Mouse (Mus musculus): ENCODE measurements around the gene Hsd11b2. TPM values are rescaled to one million over a fixed set of nuclear protein-coding genes. Genes with fewer than 3 reads are reported as not detected.

Hsd11b2 gene
- total RNA-seq, 1 experiment from 2014 or later, result not detected

GRCm38 (mm10) chr8:105482123-105482522, 36.4 kb upstream of the Hsd11b2 start:
- no peak for ATAC-seq (replicated peaks; ENCODE audit: insufficient number of reproducible peaks, low FRiP score, low TSS enrichment, poor library complexity, severe bottlenecking)

GRCm38 (mm10) chr8:105483212-105484029, 35.1 kb upstream of the Hsd11b2 start:
- no peak for ATAC-seq (replicated peaks; ENCODE audit: insufficient number of reproducible peaks, low FRiP score, low TSS enrichment, poor library complexity, severe bottlenecking)

GRCm38 (mm10) chr8:105484030-105484368, 34.6 kb upstream of the Hsd11b2 start:
- no peak for ATAC-seq (replicated peaks; ENCODE audit: insufficient number of reproducible peaks, low FRiP score, low TSS enrichment, poor library complexity, severe bottlenecking)

- no peak for ATAC-seq (replicated peaks; ENCODE audit: insufficient number of reproducible peaks, low FRiP score, low TSS enrichment, poor library complexity, severe bottlenecking)
Observed at GRCm38 (mm10) chr8:105484392-105484791, 34.2 kb upstream of the Hsd11b2 start.

- ATAC-seq (replicated peaks; ENCODE audit: insufficient number of reproducible peaks, low FRiP score, low TSS enrichment, poor library complexity, severe bottlenecking), result no peak
Observed at GRCm38 (mm10) chr8:105488082-105488481, 30.5 kb upstream of the Hsd11b2 start.

- no peak for ATAC-seq (replicated peaks; ENCODE audit: insufficient number of reproducible peaks, low FRiP score, low TSS enrichment, poor library complexity, severe bottlenecking)
Observed at GRCm38 (mm10) chr8:105489281-105489680, 29.3 kb upstream of the Hsd11b2 start.

GRCm38 (mm10) chr8:105493495-105493894, 25.1 kb upstream of the Hsd11b2 start:
- no peak for ATAC-seq (replicated peaks; ENCODE audit: insufficient number of reproducible peaks, low FRiP score, low TSS enrichment, poor library complexity, severe bottlenecking)

- ATAC-seq (replicated peaks; ENCODE audit: insufficient number of reproducible peaks, low FRiP score, low TSS enrichment, poor library complexity, severe bottlenecking), result no peak
Observed at GRCm38 (mm10) chr8:105494566-105494965, 24.0 kb upstream of the Hsd11b2 start.

GRCm38 (mm10) chr8:105495350-105496302, 22.9 kb upstream of the Hsd11b2 start:
- no peak for ATAC-seq (replicated peaks; ENCODE audit: insufficient number of reproducible peaks, low FRiP score, low TSS enrichment, poor library complexity, severe bottlenecking)

GRCm38 (mm10) chr8:105496439-105497180, 21.9 kb upstream of the Hsd11b2 start, which contains the start of gene Zdhhc1:
Gene Zdhhc1 (minus strand): TSS chr8:105496902.
- peak; percentile 74 for ATAC-seq (replicated peaks; ENCODE audit: insufficient number of reproducible peaks, low FRiP score, low TSS enrichment, poor library complexity, severe bottlenecking)

GRCm38 (mm10) chr8:105499787-105500186, 18.8 kb upstream of the Hsd11b2 start:
- no peak for ATAC-seq (replicated peaks; ENCODE audit: insufficient number of reproducible peaks, low FRiP score, low TSS enrichment, poor library complexity, severe bottlenecking)

GRCm38 (mm10) chr8:105504617-105505016, 13.9 kb upstream of the Hsd11b2 start:
- no peak for ATAC-seq (replicated peaks; ENCODE audit: insufficient number of reproducible peaks, low FRiP score, low TSS enrichment, poor library complexity, severe bottlenecking)

- ATAC-seq (replicated peaks; ENCODE audit: insufficient number of reproducible peaks, low FRiP score, low TSS enrichment, poor library complexity, severe bottlenecking), result no peak
Observed at GRCm38 (mm10) chr8:105506977-105507376, 11.6 kb upstream of the Hsd11b2 start.

GRCm38 (mm10) chr8:105508758-105509157, 9.8 kb upstream of the Hsd11b2 start:
- ATAC-seq (replicated peaks; ENCODE audit: insufficient number of reproducible peaks, low FRiP score, low TSS enrichment, poor library complexity, severe bottlenecking), result no peak

- ATAC-seq (replicated peaks; ENCODE audit: insufficient number of reproducible peaks, low FRiP score, low TSS enrichment, poor library complexity, severe bottlenecking), result no peak
Observed at GRCm38 (mm10) chr8:105509997-105510735, 8.4 kb upstream of the Hsd11b2 start.

GRCm38 (mm10) chr8:105514194-105514593, 4.4 kb upstream of the Hsd11b2 start:
- no peak for ATAC-seq (replicated peaks; ENCODE audit: insufficient number of reproducible peaks, low FRiP score, low TSS enrichment, poor library complexity, severe bottlenecking)

- ATAC-seq (replicated peaks; ENCODE audit: insufficient number of reproducible peaks, low FRiP score, low TSS enrichment, poor library complexity, severe bottlenecking), result no peak
Observed at GRCm38 (mm10) chr8:105514656-105515055, 3.9 kb upstream of the Hsd11b2 start.

GRCm38 (mm10) chr8:105516018-105516645, 2.4 kb upstream of the Hsd11b2 start:
- peak; percentile 79 for ATAC-seq (replicated peaks; ENCODE audit: insufficient number of reproducible peaks, low FRiP score, low TSS enrichment, poor library complexity, severe bottlenecking)

Measured in monocyte, adult 5-6 weeks (primary cell).